Mouse (Mus musculus): Measurements from ENCODE around the gene Parp8.

Parp8 gene

GRCm38 (mm10) chr13:117013516-117013915, 11.8 kb downstream of the Parp8 start:
- no peak for DNase-seq

GRCm38 (mm10) chr13:117012031-117012430, 13.3 kb downstream of the Parp8 start:
- DNase-seq = no peak

- DNase-seq = peak; percentile 56 to 66
These were observed 15.2 kb downstream of the Parp8 start for GRCm38 (mm10) chr13:117010143-117010542.

- DNase-seq = peak; percentile 23 to 28
These were observed 17.0 kb downstream of the Parp8 start for GRCm38 (mm10) chr13:117008021-117009015.

- no peak for DNase-seq
These were observed 17.8 kb downstream of the Parp8 start for GRCm38 (mm10) chr13:117007566-117007965.

- no peak for DNase-seq
These were observed 18.7 kb downstream of the Parp8 start for GRCm38 (mm10) chr13:117006638-117007037.

- no peak for DNase-seq
These were observed 24.8 kb downstream of the Parp8 start for GRCm38 (mm10) chr13:117000493-117000892.

- no peak for DNase-seq
These were observed 33.8 kb downstream of the Parp8 start for GRCm38 (mm10) chr13:116991560-116991959.

- no peak for DNase-seq
These were observed 35.0 kb downstream of the Parp8 start for GRCm38 (mm10) chr13:116990327-116990726.

- DNase-seq = no peak
These were observed 36.6 kb downstream of the Parp8 start for GRCm38 (mm10) chr13:116988706-116989105.

GRCm38 (mm10) chr13:116988208-116988607, 37.1 kb downstream of the Parp8 start:
- DNase-seq = no peak

- no peak for DNase-seq
These were observed 38.1 kb downstream of the Parp8 start for GRCm38 (mm10) chr13:116987284-116987683.

- DNase-seq = no peak
These were observed 38.7 kb downstream of the Parp8 start for GRCm38 (mm10) chr13:116986658-116987057.

- no peak for DNase-seq
These were observed 51.1 kb downstream of the Parp8 start for GRCm38 (mm10) chr13:116974081-116974860.

- DNase-seq = no peak
These were observed 51.8 kb downstream of the Parp8 start for GRCm38 (mm10) chr13:116973491-116973890.

GRCm38 (mm10) chr13:116972036-116972611, 53.2 kb downstream of the Parp8 start:
- DNase-seq = no peak

- DNase-seq = no peak
These were observed 54.5 kb downstream of the Parp8 start for GRCm38 (mm10) chr13:116970706-116971428.

- DNase-seq = no peak
These were observed 55.7 kb downstream of the Parp8 start for GRCm38 (mm10) chr13:116969650-116970049.

GRCm38 (mm10) chr13:116968906-116969305, 56.4 kb downstream of the Parp8 start:
- DNase-seq = no peak

GRCm38 (mm10) chr13:116967459-116967858, 57.9 kb downstream of the Parp8 start:
- no peak for DNase-seq

- DNase-seq = no peak
These were observed 62.6 kb downstream of the Parp8 start for GRCm38 (mm10) chr13:116962480-116963462.
